Mouse (Mus musculus) embryonic facial prominence, embryonic 12.5 days (tissue): ENCODE results near the gene Glrx5. TPM values are rescaled to one million over a fixed set of nuclear protein-coding genes. Genes with fewer than 3 reads are reported as not detected.

ENCODE experiments used
- ATAC-seq: fragments of 200-750 bp; cut with Nextera tagmentation; 2 replicates; pipeline ENCODE4 v1.8.0; 2017; ENCODE audit not compliant: insufficient number of reproducible peaks, insufficient read depth, low FRiP score, low TSS enrichment
- H3K27ac ChIP-seq: fragments of 300-500 bp; sonication (generic); 2 replicates; pipeline ENCODE4 v1.5.1; 2016; ENCODE audit warnings: mild to moderate bottlenecking
- H3K27me3 ChIP-seq: fragments of 300-500 bp; sonication (generic); 2 replicates; pipeline ENCODE4 v1.6.1; 2016; ENCODE audit warnings: mild to moderate bottlenecking, moderate library complexity
- H3K36me3 ChIP-seq: fragments of 300-500 bp; sonication (generic); 2 replicates; pipeline ENCODE4 v1.6.1; 2016; ENCODE audit warnings: mild to moderate bottlenecking
- H3K4me1 ChIP-seq: fragments of 300-500 bp; sonication (generic); 2 replicates; pipeline ENCODE4 v1.6.1; 2016
- H3K4me2 ChIP-seq: fragments of 300-500 bp; sonication (generic); replicated peaks from 2 replicates; pipeline ENCODE4 v1.6.1; 2016; ENCODE audit warnings: mild to moderate bottlenecking, moderate library complexity
- H3K4me3 ChIP-seq: fragments of 300-500 bp; sonication (generic); 2 replicates; pipeline ENCODE4 v1.5.1; 2016; ENCODE audit warnings: mild to moderate bottlenecking
- H3K9ac ChIP-seq: fragments of 300-500 bp; sonication (generic); 2 replicates; pipeline ENCODE4 v1.6.1; 2016; ENCODE audit warnings: mild to moderate bottlenecking, moderate library complexity
- H3K9me3 ChIP-seq: fragments of 300-500 bp; sonication (generic); 2 replicates; pipeline ENCODE4 v1.6.1; 2016; ENCODE audit warnings: mild to moderate bottlenecking, moderate library complexity
- WGBS: fragments of 180-500 bp; shearing (Covaris S2); methylation state at CpG from one replicate; pipeline ENCODE4 v1.1.7; 2016; 5-methylcytosine and 5-hydroxymethylcytosine counted together
- polyA plus RNA-seq: library from polyadenylated mRNA; unstranded; fragments of >200 nt; fragmentation: Nextera tagmentation; extraction: Ambion mirVana; gene quantifications from 2 replicates; pipeline ENCODE4 v1.2.1, GENCODE M21; 2016

Gene Glrx5
- polyA plus RNA-seq, 1 experiment from 2014 or later: 188 TPM

DNA sequence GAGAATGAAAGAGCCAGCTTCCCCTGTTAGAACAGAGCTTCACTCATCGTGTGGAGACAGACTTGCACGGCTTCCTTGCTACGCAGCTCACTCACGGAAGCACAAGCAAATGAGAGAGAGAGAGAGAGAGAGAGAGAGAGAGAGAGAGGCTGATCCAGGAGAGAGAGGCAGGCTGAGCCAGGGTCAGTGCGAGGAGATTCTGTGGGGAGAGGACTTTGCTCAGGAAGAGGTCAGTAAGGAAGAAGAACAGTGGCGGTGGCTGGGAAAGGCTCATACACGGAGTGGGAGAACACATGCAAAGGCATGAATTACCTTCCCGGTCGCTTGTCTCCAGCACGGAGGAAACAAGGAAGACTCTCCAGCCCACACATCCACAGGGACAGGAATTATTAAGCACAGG is 35.3 kb upstream of the Glrx5 start:
- Histone ChIP-seq H3K36me3 (no peaks in the 10 kb centered on the region), H3K27me3 (no peaks in the 10 kb centered on the region; the same call in 1 of the 2 replicates), H3K4me3 (no peak overlapping the region), H3K9me3 (no peaks in the 10 kb centered on the region), H3K4me1 (no peaks in the 10 kb centered on the region), H3K27ac (no peak overlapping the region), H3K9ac (no peak overlapping the region), H3K4me2 (no peak overlapping the region)
- WGBS: 86% methylated on average over 10 of the region's 10 CpGs
- no peak for ATAC-seq

DNA sequence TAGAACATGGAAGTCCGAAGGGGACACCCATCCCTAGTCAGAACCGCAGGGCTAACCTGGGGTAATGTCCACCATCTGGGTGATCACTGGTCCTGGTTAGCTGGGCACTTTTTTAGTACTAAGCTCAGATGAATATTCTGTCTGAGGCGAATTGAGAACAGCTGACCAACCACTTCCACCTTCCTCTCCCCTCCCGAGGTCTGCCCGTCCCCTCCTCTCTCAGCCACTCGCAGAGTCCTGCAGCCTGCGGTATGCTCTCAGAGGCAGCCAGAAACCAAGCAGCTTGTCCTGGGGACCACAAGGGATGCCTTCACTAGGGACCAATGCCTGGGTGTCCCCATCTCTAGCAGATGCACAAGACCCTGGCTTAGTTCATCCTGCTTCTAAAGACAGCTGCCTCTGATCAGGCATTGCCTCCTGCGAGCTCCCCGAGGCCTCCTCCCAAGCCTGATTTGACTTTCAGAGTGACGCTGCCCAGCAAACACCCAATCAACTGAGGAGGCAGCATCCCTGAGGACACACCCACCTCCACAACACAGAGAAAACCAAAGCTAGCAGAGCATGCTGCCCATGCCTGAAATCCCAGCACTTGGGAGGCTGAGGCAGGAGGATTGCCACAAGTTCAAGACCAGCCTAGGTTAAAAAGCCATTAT is 34.7 kb upstream of the Glrx5 start:
- H3K4me3 ChIP-seq: no peak overlapping the region
- no peak overlapping the region for H3K4me2 ChIP-seq
- H3K27me3 ChIP-seq: no peaks in the 10 kb centered on the region; the same call in 1 of the 2 replicates
- H3K36me3 ChIP-seq: no peaks in the 10 kb centered on the region
- H3K9ac ChIP-seq: no peak overlapping the region
- WGBS: 70% methylated on average over 10 of the region's 10 CpGs
- H3K9me3 ChIP-seq: no peaks in the 10 kb centered on the region
- H3K4me1 ChIP-seq: peaks cover 3% of the 10 kb centered on the region; the same call in 1 of the 2 replicates
- no peak for ATAC-seq
- H3K27ac ChIP-seq: no peak overlapping the region

DNA sequence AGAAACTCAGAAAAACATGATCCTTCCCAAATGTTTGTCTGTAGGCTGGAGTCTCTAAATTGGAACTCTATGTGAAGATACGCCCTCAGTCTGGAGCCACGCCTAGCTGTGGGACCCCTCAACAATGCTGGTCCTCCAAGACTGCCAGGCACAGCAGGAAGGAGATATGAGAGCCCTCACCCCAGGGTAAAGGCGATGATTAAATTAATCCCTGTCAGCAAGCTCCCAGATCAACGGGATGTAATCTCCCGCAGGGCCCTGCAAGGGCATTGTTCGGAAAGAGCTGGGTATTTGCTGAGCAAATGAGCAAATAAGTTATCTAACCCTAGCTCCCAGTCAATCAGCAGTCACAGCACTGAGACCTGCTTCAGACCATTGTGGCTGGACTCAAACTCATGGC is 33.9 kb upstream of the Glrx5 start:
- Histone ChIP-seq H3K4me2 (no peak overlapping the region), H3K4me3 (no peak overlapping the region), H3K9ac (no peak overlapping the region), H3K27me3 (no peaks in the 10 kb centered on the region; the same call in 1 of the 2 replicates), H3K4me1 (peaks cover 9% of the 10 kb centered on the region; the same call in 1 of the 2 replicates), H3K27ac (no peak overlapping the region), H3K9me3 (no peaks in the 10 kb centered on the region), H3K36me3 (no peaks in the 10 kb centered on the region)
- no peak for ATAC-seq
- WGBS: 67% methylated on average over 6 of the region's 6 CpGs

- peaks cover 9% of the 10 kb centered on the region; the same call in 1 of the 2 replicates for H3K4me1 ChIP-seq
- H3K9me3 ChIP-seq: no peaks in the 10 kb centered on the region
- H3K4me3 ChIP-seq: no peak overlapping the region
- 56% methylated on average over 8 of the region's 8 CpGs for WGBS
- H3K27ac ChIP-seq: no peak overlapping the region
- ATAC-seq: no peak
- no peaks in the 10 kb centered on the region; the same call in 1 of the 2 replicates for H3K27me3 ChIP-seq
- no peaks in the 10 kb centered on the region for H3K36me3 ChIP-seq
- H3K9ac ChIP-seq: no peak overlapping the region
- H3K4me2 ChIP-seq: no peak overlapping the region
These were observed 33.3 kb upstream of the Glrx5 start for GRCm38 (mm10) chr12:104999171-104999570.

DNA sequence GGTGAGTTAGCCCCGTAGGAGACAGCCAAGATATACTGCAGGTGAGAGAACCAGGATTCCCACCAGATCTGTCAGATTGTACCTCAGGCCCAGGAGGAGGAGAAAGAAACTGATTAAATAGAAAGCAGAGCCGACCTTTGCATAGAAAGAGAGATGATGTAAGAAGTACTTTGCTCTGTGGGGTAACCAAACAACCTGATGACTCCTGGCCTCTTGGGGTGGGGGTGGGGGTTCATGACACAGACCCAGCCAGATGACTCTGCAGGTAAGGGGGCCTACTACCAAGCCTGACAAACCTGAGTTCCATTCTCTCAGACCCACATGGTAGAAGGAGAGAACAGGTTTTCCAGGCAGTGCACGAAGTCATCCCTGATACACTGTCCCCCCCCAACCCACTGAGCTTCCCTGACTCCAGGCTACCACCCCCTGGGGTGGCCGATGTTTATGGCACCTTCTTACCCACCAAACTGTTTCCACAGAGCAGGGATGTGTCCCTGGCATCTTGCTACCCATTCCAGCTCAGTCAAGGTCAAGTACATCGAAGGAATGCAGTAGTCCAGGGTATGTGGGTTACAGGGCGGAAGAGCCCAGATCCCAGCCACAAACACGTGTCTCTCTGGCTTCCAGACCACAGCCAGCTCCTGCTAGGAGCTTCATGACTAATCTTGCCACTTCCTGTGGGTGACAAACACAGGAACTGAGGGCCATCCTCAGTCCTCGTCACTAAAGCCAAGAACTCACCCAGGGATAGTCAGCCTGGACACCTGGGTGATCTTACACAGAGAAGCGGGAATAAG is 31.8 kb upstream of the Glrx5 start:
- H3K27ac ChIP-seq: no peak overlapping the region
- WGBS: 77% methylated on average over 9 of the region's 9 CpGs
- ATAC-seq: no peak
- no peak overlapping the region for H3K4me2 ChIP-seq
- no peaks in the 10 kb centered on the region for H3K9me3 ChIP-seq
- peaks cover 9% of the 10 kb centered on the region; the same call in 1 of the 2 replicates for H3K4me1 ChIP-seq
- no peak overlapping the region for H3K9ac ChIP-seq
- no peak overlapping the region for H3K4me3 ChIP-seq
- no peaks in the 10 kb centered on the region for H3K36me3 ChIP-seq
- no peaks in the 10 kb centered on the region for H3K27me3 ChIP-seq

GRCm38 (mm10) chr12:105001317-105001716 is 31.2 kb upstream of the Glrx5 start:
- Histone ChIP-seq H3K27ac (no peak overlapping the region), H3K9ac (no peak overlapping the region), H3K4me3 (no peak overlapping the region), H3K4me2 (no peak overlapping the region), H3K9me3 (no peaks in the 10 kb centered on the region), H3K36me3 (no peaks in the 10 kb centered on the region), H3K27me3 (peaks cover 3% of the 10 kb centered on the region; the same call in 1 of the 2 replicates), H3K4me1 (peaks cover 9% of the 10 kb centered on the region; the same call in 1 of the 2 replicates)
- ATAC-seq: no peak
- WGBS: 84% methylated on average over 9 of the region's 9 CpGs

GRCm38 (mm10) chr12:105002340-105003132 is 30.0 kb upstream of the Glrx5 start:
- Histone ChIP-seq H3K27ac (no peak overlapping the region), H3K4me1 (peaks cover 9% of the 10 kb centered on the region; the same call in 1 of the 2 replicates), H3K9me3 (no peaks in the 10 kb centered on the region), H3K36me3 (no peaks in the 10 kb centered on the region), H3K27me3 (peaks cover 11% of the 10 kb centered on the region), H3K9ac (no peak overlapping the region), H3K4me3 (no peak overlapping the region), H3K4me2 (no peak overlapping the region)
- 68% methylated on average over 10 of the region's 10 CpGs for WGBS
- ATAC-seq: peak; percentile 72; the same call in 1 of the 2 replicates

GRCm38 (mm10) chr12:105003158-105003557 is 29.3 kb upstream of the Glrx5 start:
- WGBS: 48% methylated on average over 9 of the region's 9 CpGs
- no peak overlapping the region for H3K4me2 ChIP-seq
- no peak overlapping the region for H3K4me3 ChIP-seq
- peaks cover 17% of the 10 kb centered on the region for H3K27me3 ChIP-seq
- no peaks in the 10 kb centered on the region for H3K9me3 ChIP-seq
- no peak overlapping the region for H3K9ac ChIP-seq
- no peaks in the 10 kb centered on the region for H3K36me3 ChIP-seq
- H3K4me1 ChIP-seq: peaks cover 10% of the 10 kb centered on the region; the same call in 1 of the 2 replicates
- H3K27ac ChIP-seq: no peak overlapping the region
- no peak for ATAC-seq

DNA sequence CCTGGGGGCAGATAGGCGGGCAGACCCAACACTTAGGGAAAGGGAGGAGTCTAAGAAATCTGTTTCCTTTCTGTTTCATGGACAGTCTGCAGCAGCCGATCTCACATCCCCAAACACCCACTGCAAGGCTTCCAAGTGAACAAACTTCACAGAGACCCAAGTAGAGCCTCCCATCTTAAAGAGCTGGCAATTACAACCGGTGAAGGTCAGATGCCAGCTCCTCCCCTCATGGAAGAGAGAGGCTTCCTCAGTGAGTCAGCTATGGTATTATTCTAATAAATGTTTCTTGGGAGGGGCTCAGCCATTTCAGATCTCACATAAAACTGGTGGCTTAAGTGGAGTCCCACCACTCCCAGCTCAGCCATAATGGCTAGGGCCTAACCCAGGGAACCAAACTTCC is 28.8 kb upstream of the Glrx5 start:
- Histone ChIP-seq H3K4me3 (no peak overlapping the region), H3K9me3 (no peaks in the 10 kb centered on the region), H3K27me3 (peaks cover 22% of the 10 kb centered on the region), H3K36me3 (no peaks in the 10 kb centered on the region), H3K27ac (peak overlapping the region; percentile 37; the same call in 1 of the 2 replicates), H3K4me1 (peaks cover 15% of the 10 kb centered on the region), H3K4me2 (no peak overlapping the region), H3K9ac (no peak overlapping the region)
- ATAC-seq: no peak
- 81% methylated on average over 3 of the region's 3 CpGs for WGBS

DNA sequence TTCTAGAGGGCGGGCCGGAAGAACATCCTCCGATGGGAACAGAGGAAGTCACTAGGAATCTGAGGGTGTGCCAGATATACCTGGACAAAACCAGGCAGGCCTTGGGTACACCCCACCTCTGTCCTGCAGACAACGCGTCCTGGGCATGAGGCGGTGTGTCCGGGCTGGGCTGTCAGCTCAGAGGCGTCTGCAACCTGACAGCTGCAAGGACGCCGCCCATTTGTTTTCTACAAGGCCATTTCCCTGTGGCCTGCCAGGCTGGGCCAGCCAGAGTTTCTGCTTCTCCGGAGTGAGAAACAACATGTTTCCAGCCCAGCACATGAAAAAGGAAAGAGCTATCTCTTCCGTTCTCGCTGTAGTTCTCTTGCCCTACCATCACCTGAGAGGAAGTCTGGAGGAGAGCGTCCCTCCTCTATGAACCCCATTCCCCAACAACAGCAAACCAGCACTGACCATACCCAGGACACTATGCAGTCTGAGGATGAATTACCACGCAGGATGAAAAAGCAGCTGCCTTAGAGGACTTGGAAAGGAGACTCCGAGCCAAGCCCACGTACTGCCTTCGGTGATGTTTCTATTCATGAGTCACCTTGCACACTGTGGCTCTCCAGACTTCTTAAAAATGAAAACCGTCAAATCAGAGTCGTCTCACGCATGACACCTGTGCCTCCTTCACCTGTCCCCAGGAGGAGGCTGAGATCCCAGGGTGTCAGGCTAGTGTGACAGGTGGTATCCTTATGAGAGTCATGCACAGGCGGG is 27.4 kb upstream of the Glrx5 start:
- 78% methylated on average over 22 of the region's 22 CpGs for WGBS
- Histone ChIP-seq H3K36me3 (no peaks in the 10 kb centered on the region), H3K4me2 (no peak overlapping the region), H3K9ac (no peak overlapping the region), H3K4me3 (no peak overlapping the region), H3K9me3 (no peaks in the 10 kb centered on the region), H3K4me1 (peaks cover 23% of the 10 kb centered on the region), H3K27ac (no peak overlapping the region), H3K27me3 (peaks cover 32% of the 10 kb centered on the region)
- ATAC-seq: no peak

DNA sequence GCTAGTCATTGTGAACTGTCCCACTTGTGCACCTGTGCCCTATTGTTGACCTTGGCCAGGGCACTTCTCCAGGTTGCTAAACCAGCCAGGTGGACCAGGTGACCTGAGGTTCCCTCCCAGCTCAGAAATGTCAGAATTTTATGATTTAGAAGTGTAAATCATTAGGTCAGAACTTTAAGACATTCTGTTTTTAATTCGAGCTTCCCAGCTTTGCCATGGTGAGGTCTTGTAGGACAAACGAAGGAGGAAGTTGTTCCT is 26.8 kb upstream of the Glrx5 start:
- Histone ChIP-seq H3K9me3 (no peaks in the 10 kb centered on the region), H3K27me3 (peaks cover 38% of the 10 kb centered on the region), H3K4me2 (no peak overlapping the region), H3K4me3 (no peak overlapping the region), H3K4me1 (peaks cover 26% of the 10 kb centered on the region), H3K36me3 (no peaks in the 10 kb centered on the region), H3K27ac (no peak overlapping the region), H3K9ac (no peak overlapping the region)
- 60% methylated on average over 2 of the region's 2 CpGs for WGBS
- ATAC-seq: no peak
